Mouse (Mus musculus): Measurements from ENCODE around the gene Slc22a13. TPM values are rescaled to one million over a fixed set of nuclear protein-coding genes. Genes with fewer than 3 reads are reported as not detected.

Slc22a13 gene
- polyA plus RNA-seq, 1 experiment from 2014 or later, result not detected

GRCm38 (mm10) chr9:119179292-119179691 lies 29.6 kb downstream of the Slc22a13 start:
- 83% methylated on average over 11 of the region's 11 CpGs for WGBS
- ATAC-seq (ENCODE audit: insufficient read depth, low FRiP score), result no peak

DNA sequence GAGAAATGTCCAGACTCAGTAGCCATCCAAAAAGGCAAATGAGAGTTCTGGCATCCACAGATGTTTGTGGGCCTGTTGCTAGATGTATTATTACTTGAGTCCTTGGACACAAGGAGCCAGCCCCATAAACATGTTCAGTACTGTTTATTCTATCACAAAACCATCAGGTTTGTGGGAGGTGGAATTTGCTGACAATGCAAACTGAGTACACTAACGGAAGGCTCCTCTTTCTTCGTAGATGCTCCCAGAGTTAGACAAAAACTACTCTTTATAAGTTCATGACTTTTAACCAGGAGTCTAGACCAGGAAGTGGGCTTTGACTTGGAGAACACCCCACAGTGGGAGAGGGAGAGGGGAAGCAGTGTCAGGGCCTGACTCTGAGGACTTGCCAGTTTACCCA lies 41.3 kb downstream of the Slc22a13 start:
- no peak for ATAC-seq (ENCODE audit: insufficient read depth, low FRiP score)

More at GRCm38 (mm10) chr9:119179292-119179691, 29.6 kb downstream of the Slc22a13 start:
- Histone ChIP-seq H3K36me3 (ENCODE audit: control insufficient read depth, insufficient read depth, low read length) (no peaks in the 10 kb centered on the region), H3K27ac (ENCODE audit: low read length) (no peak overlapping the region), H3K9ac (ENCODE audit: low read length) (no peak overlapping the region), H3K4me2 (ENCODE audit: low read depth, low read length) (no peak overlapping the region), H3K4me1 (ENCODE audit: control insufficient read depth, insufficient read depth, low read length) (peaks cover 8% of the 10 kb centered on the region; the same call in 1 of the 2 replicates), H3K9me3 (replicated peaks; ENCODE audit: control insufficient read depth, low read length) (no peaks in the 10 kb centered on the region), H3K27me3 (ENCODE audit: control insufficient read depth, insufficient read depth, low read length) (no peaks in the 10 kb centered on the region), H3K4me3 (replicated peaks; ENCODE audit: low read length) (no peak overlapping the region)

DNA sequence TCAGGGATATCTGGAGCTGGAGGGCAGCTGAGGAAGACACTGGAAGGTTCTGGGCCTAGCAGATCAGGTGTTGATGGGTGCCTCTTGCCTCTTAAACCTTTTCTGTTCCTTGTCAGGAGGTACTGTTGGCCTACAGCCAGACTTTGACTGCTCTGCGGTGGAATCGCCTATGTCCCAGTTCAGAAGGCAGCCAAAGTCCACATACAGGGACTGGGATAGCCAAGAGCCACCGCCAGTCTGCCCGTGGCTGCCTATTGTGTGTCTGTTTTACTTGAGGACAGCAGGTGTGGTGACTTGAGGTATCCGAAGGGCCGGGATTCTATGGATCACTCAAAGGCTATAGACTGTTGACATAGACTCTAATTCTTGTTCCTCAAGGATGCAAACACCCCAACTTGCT lies 43.4 kb downstream of the Slc22a13 start:
- H3K9ac ChIP-seq (ENCODE audit: low read length), result no peak overlapping the region
- no peak for ATAC-seq (ENCODE audit: insufficient read depth, low FRiP score)
- no peaks in the 10 kb centered on the region for H3K4me1 ChIP-seq (ENCODE audit: control insufficient read depth, insufficient read depth, low read length)
- 88% methylated on average over 6 of the region's 6 CpGs for WGBS
- no peak overlapping the region for H3K27ac ChIP-seq (ENCODE audit: low read length)
- H3K9me3 ChIP-seq (replicated peaks; ENCODE audit: control insufficient read depth, low read length), result no peaks in the 10 kb centered on the region
- no peaks in the 10 kb centered on the region for H3K36me3 ChIP-seq (ENCODE audit: control insufficient read depth, insufficient read depth, low read length)
- no peak overlapping the region for H3K4me2 ChIP-seq (ENCODE audit: low read depth, low read length)
- H3K27me3 ChIP-seq (ENCODE audit: control insufficient read depth, insufficient read depth, low read length), result no peaks in the 10 kb centered on the region
- no peak overlapping the region for H3K4me3 ChIP-seq (replicated peaks; ENCODE audit: low read length)

More for the DNA sequence above, 41.3 kb downstream of the Slc22a13 start:
- no peak overlapping the region for H3K4me2 ChIP-seq (ENCODE audit: low read depth, low read length)
- no peaks in the 10 kb centered on the region for H3K9me3 ChIP-seq (replicated peaks; ENCODE audit: control insufficient read depth, low read length)
- no peaks in the 10 kb centered on the region for H3K27me3 ChIP-seq (ENCODE audit: control insufficient read depth, insufficient read depth, low read length)
- H3K9ac ChIP-seq (ENCODE audit: low read length), result no peak overlapping the region
- no peaks in the 10 kb centered on the region for H3K36me3 ChIP-seq (ENCODE audit: control insufficient read depth, insufficient read depth, low read length)
- H3K4me3 ChIP-seq (replicated peaks; ENCODE audit: low read length), result no peak overlapping the region
- 86% methylated on average over 2 of the region's 2 CpGs for WGBS
- no peaks in the 10 kb centered on the region for H3K4me1 ChIP-seq (ENCODE audit: control insufficient read depth, insufficient read depth, low read length)
- H3K27ac ChIP-seq (ENCODE audit: low read length), result no peak overlapping the region

DNA sequence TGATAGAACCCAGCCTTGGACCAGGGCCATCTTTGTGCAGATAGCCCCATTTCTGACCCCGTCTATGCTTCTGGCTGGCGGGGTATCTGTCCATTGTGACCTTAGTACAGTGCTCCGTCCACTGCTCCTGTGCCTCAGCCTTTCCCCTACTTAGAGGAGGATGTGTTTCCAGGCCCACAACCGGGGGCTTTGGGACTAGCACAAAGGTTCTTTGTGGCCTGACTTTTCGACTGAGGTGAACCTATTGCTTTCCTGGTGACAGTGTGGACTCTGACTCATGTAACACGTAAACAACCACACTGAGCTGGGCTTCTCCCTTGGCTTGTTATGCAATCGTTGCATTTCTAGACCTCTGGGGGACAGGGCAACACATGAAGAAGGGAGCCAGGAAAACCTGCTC lies 44.2 kb downstream of the Slc22a13 start:
- Histone ChIP-seq H3K36me3 (ENCODE audit: control insufficient read depth, insufficient read depth, low read length) (no peaks in the 10 kb centered on the region), H3K4me1 (ENCODE audit: control insufficient read depth, insufficient read depth, low read length) (no peaks in the 10 kb centered on the region), H3K4me3 (replicated peaks; ENCODE audit: low read length) (no peak overlapping the region), H3K27ac (ENCODE audit: low read length) (no peak overlapping the region), H3K9ac (ENCODE audit: low read length) (no peak overlapping the region), H3K27me3 (ENCODE audit: control insufficient read depth, insufficient read depth, low read length) (no peaks in the 10 kb centered on the region), H3K9me3 (replicated peaks; ENCODE audit: control insufficient read depth, low read length) (no peaks in the 10 kb centered on the region), H3K4me2 (ENCODE audit: low read depth, low read length) (no peak overlapping the region)
- no peak for ATAC-seq (ENCODE audit: insufficient read depth, low FRiP score)
- 82% methylated on average over 7 of the region's 7 CpGs for WGBS

DNA sequence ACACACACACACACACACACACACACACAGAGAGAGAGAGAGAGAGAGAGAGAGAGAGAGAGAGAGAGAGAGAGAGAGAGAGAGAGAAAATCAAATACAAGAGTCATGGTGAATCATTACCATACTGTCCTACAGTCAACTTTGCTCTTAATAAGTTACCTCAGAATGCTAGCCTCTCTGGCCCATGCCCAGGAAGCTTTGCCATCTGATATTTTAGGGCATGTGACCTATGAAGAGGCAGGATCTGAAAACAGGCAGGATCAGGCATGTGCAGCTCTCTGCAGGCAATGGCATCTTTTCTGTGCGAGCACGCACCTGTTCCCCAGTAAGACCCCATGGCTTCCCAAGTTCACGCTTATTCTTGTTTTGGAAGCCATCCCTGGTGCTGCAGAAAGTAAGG lies 48.2 kb downstream of the Slc22a13 start:
- no peak overlapping the region for H3K4me3 ChIP-seq (replicated peaks; ENCODE audit: low read length)
- ATAC-seq (ENCODE audit: insufficient read depth, low FRiP score), result no peak
- no peaks in the 10 kb centered on the region for H3K4me1 ChIP-seq (ENCODE audit: control insufficient read depth, insufficient read depth, low read length)
- no peaks in the 10 kb centered on the region for H3K36me3 ChIP-seq (ENCODE audit: control insufficient read depth, insufficient read depth, low read length)
- H3K9ac ChIP-seq (ENCODE audit: low read length), result no peak overlapping the region
- 90% methylated on average over 3 of the region's 3 CpGs for WGBS
- H3K9me3 ChIP-seq (replicated peaks; ENCODE audit: control insufficient read depth, low read length), result no peaks in the 10 kb centered on the region
- no peaks in the 10 kb centered on the region for H3K27me3 ChIP-seq (ENCODE audit: control insufficient read depth, insufficient read depth, low read length)
- no peak overlapping the region for H3K27ac ChIP-seq (ENCODE audit: low read length)
- H3K4me2 ChIP-seq (ENCODE audit: low read depth, low read length), result no peak overlapping the region

GRCm38 (mm10) chr9:119158861-119159260 lies 50.0 kb downstream of the Slc22a13 start, which contains the start of gene Gm47289:
Gm47289 (plus strand) TSS chr9:119159161.
- Histone ChIP-seq H3K36me3 (ENCODE audit: control insufficient read depth, insufficient read depth, low read length) (no peaks in the 10 kb centered on the region), H3K9ac (ENCODE audit: low read length) (no peak within 1 kb of the TSS), H3K27me3 (ENCODE audit: control insufficient read depth, insufficient read depth, low read length) (no peaks in the 10 kb centered on the region), H3K4me3 (replicated peaks; ENCODE audit: low read length) (no peak within 1 kb of the TSS), H3K9me3 (replicated peaks; ENCODE audit: control insufficient read depth, low read length) (no peaks in the 10 kb centered on the region), H3K4me1 (ENCODE audit: control insufficient read depth, insufficient read depth, low read length) (no peaks in the 10 kb centered on the region), H3K4me2 (ENCODE audit: low read depth, low read length) (no peak within 1 kb of the TSS), H3K27ac (ENCODE audit: low read length) (no peak within 1 kb of the TSS)
- no peak for ATAC-seq (ENCODE audit: insufficient read depth, low FRiP score)
- WGBS, result 50% methylated on average over 4 of the region's 4 CpGs

DNA sequence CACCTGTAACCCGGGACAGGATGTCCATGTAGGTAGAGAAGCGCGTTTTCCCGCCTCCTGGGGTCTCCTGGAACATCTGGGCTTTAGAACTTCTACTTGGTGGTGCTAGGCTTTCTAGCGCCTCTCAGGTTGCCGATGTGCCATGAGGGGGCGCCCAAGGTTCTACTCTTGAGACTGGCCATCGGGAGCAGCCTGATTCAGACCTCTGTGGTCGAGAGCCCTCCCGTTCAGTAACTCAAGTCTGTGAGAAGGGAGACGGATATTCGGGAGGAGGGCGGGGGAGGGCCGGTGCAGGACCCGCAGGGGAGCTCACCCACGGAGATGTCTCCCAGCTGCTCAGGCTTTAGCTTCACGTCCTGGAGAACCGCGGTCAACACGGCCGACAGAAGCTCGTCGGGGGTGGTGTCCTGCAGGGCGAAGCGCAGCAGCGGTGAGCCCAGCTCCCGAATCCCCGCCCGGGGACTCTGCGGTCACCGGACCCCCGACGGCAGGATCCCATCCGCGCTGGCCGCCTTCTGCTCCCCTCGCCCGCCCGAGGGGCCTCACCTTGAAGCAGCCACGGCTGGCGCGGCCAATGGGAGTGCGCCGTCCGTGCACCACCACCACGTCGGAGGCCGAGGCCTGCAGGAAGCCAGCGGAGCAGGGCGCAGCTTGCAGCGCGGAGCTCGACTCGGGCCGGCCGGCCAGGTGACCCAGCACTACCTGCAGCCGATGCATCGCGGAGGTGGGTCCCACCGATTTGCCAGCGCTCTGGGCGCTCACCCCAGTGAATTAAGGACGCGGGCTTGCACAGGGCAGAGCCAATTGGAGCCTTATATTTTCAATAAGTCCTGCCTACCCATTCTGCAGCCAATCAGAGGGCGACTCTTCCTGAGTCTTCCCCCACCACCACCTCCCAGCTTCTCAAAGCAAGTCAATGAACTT lies 52.4 kb downstream of the Slc22a13 start, which contains the start of gene Acaa1b:
Gene Acaa1b (minus strand): TSS at position 816 of the 924 bp plus-strand sequence.
- Histone ChIP-seq H3K4me1 (ENCODE audit: control insufficient read depth, insufficient read depth, low read length) (no peaks in the 10 kb centered on the region), H3K36me3 (ENCODE audit: control insufficient read depth, insufficient read depth, low read length) (no peaks in the 10 kb centered on the region), H3K9me3 (replicated peaks; ENCODE audit: control insufficient read depth, low read length) (no peaks in the 10 kb centered on the region), H3K4me3 (replicated peaks; ENCODE audit: low read length) (peak within 1 kb of the TSS; percentile 48), H3K4me2 (ENCODE audit: low read depth, low read length) (peak within 1 kb of the TSS; percentile 60), H3K9ac (ENCODE audit: low read length) (peak within 1 kb of the TSS; percentile 52), H3K27me3 (ENCODE audit: control insufficient read depth, insufficient read depth, low read length) (no peaks in the 10 kb centered on the region), H3K27ac (ENCODE audit: low read length) (no peak within 1 kb of the TSS)
- peak; percentile 80 for ATAC-seq (ENCODE audit: insufficient read depth, low FRiP score)
- WGBS, result under 1% methylated on average over 65 of the region's 65 CpGs

DNA sequence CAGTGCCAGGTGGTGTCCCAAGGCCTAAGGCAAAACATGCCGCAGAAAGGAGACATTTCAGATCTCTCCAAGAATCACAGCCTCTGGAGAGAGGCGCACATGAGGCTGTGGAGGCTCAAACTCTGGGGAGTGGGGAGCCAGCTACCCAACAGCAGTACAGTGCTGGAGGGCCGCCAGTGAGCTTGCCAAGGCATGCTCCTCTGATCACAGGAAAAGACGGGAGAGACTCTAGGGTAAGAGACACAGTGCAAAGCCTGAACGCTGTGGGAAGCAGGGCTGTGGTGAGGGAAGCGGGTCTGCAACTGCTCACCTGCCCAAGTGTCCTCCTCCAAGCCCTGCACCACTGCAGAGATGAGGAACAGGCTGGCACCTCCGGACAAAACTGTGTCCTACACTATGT lies 53.1 kb downstream of the Slc22a13 start:
- no peaks in the 10 kb centered on the region for H3K4me1 ChIP-seq (ENCODE audit: control insufficient read depth, insufficient read depth, low read length)
- H3K4me3 ChIP-seq (replicated peaks; ENCODE audit: low read length), result no peak overlapping the region
- H3K27me3 ChIP-seq (ENCODE audit: control insufficient read depth, insufficient read depth, low read length), result no peaks in the 10 kb centered on the region
- ATAC-seq (ENCODE audit: insufficient read depth, low FRiP score), result no peak
- H3K27ac ChIP-seq (ENCODE audit: low read length), result no peak overlapping the region
- no peak overlapping the region for H3K9ac ChIP-seq (ENCODE audit: low read length)
- no peaks in the 10 kb centered on the region for H3K9me3 ChIP-seq (replicated peaks; ENCODE audit: control insufficient read depth, low read length)
- 49% methylated on average over 7 of the region's 7 CpGs for WGBS
- no peaks in the 10 kb centered on the region for H3K36me3 ChIP-seq (ENCODE audit: control insufficient read depth, insufficient read depth, low read length)
- no peak overlapping the region; the same call in 1 of the 2 replicates for H3K4me2 ChIP-seq (ENCODE audit: low read depth, low read length)

DNA sequence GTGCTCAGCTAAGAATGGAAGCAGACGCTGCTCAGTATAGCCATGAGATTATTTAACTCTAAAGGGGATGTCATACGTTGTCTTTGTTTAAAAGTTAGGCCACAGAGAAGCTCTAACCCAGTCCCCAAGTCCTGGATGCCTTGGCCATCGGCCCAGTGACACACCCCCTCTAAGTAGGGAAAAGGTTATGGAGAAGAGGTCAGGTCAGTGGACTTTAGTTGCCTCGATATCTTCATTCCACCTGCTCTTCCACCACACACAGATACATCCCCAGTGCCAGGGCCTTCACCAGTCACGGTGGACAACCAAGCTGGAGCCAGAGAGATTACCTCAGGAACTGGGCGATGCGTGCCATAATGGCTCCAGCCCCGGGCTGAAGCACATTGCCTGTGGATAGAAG lies 53.5 kb downstream of the Slc22a13 start:
- no peak overlapping the region for H3K9ac ChIP-seq (ENCODE audit: low read length)
- H3K36me3 ChIP-seq (ENCODE audit: control insufficient read depth, insufficient read depth, low read length), result no peaks in the 10 kb centered on the region
- whole genome bisulfite sequencing, result 78% methylated on average over 8 of the region's 8 CpGs
- no peak for ATAC-seq (ENCODE audit: insufficient read depth, low FRiP score)
- H3K4me2 ChIP-seq (ENCODE audit: low read depth, low read length), result no peak overlapping the region
- H3K4me1 ChIP-seq (ENCODE audit: control insufficient read depth, insufficient read depth, low read length), result no peaks in the 10 kb centered on the region
- H3K9me3 ChIP-seq (replicated peaks; ENCODE audit: control insufficient read depth, low read length), result no peaks in the 10 kb centered on the region
- H3K27me3 ChIP-seq (ENCODE audit: control insufficient read depth, insufficient read depth, low read length), result no peaks in the 10 kb centered on the region
- no peak overlapping the region for H3K4me3 ChIP-seq (replicated peaks; ENCODE audit: low read length)
- H3K27ac ChIP-seq (ENCODE audit: low read length), result no peak overlapping the region
